Mouse (Mus musculus): ENCODE results near the gene Stxbp2. TPM values are rescaled to one million over a fixed set of nuclear protein-coding genes. Genes with fewer than 3 reads are reported as not detected.

The Stxbp2 gene
- total RNA-seq, 2 experiments from 2014 or later: 3.6 to 4.8 TPM

- DNase-seq (ENCODE audit: low spot score): no peak
These were observed 48.5 kb downstream of the Stxbp2 start for GRCm38 (mm10) chr8:3679236-3679635.

GRCm38 (mm10) chr8:3679656-3680055 is 48.9 kb downstream of the Stxbp2 start:
- no peak for DNase-seq (ENCODE audit: low spot score)

GRCm38 (mm10) chr8:3682435-3682834 is 51.7 kb downstream of the Stxbp2 start:
- no peak for DNase-seq (ENCODE audit: low spot score)

GRCm38 (mm10) chr8:3683408-3684176 is 52.8 kb downstream of the Stxbp2 start:
- no peak for DNase-seq (ENCODE audit: low spot score)

GRCm38 (mm10) chr8:3684530-3684929 is 53.8 kb downstream of the Stxbp2 start:
- DNase-seq (ENCODE audit: low spot score): no peak

GRCm38 (mm10) chr8:3685422-3685821 is 54.7 kb downstream of the Stxbp2 start:
- DNase-seq (ENCODE audit: low spot score): no peak

GRCm38 (mm10) chr8:3687537-3687936 is 56.8 kb downstream of the Stxbp2 start:
- DNase-seq (ENCODE audit: low spot score): no peak

GRCm38 (mm10) chr8:3690774-3691173 is 60.0 kb downstream of the Stxbp2 start:
- no peak for DNase-seq (ENCODE audit: low spot score)

Other genes starting within 250 kb of the Stxbp2 start
- 10 to 100 TPM in 1 of 2 experiments, 1 to 10 TPM in 1; 8.4 to 10.5 TPM for gene Arhgef18, start 237.9 kb upstream of the Stxbp2 start, total RNA-seq (2021)
- gene Pex11g, start 163.3 kb upstream of the Stxbp2 start, total RNA-seq (2021): 1 to 10 TPM; 1.9 to 3.2 TPM
- not detected for gene Tex45, start 160.1 kb upstream of the Stxbp2 start, total RNA-seq (2021)
- gene Zfp358, start 137.8 kb upstream of the Stxbp2 start, total RNA-seq (2021): 10 to 100 TPM; 39.1 to 39.4 TPM
- 10 to 100 TPM; 21.5 to 22.5 TPM for gene Mcoln1, start 130.5 kb upstream of the Stxbp2 start, total RNA-seq (2021)
- 10 to 100 TPM in 1 of 2 experiments, 1 to 10 TPM in 1; 8.0 to 10.0 TPM for gene Pnpla6, start 115.6 kb upstream of the Stxbp2 start, total RNA-seq (2021)
- gene C330021F23Rik, start 63.0 kb upstream of the Stxbp2 start, total RNA-seq (2021): not detected
- under 1 TPM; 0.26 to 0.41 TPM for gene Camsap3, start 43.7 kb upstream of the Stxbp2 start, total RNA-seq (2021)
- gene Xab2, start 9.6 kb upstream of the Stxbp2 start, total RNA-seq (2021): 10 to 100 TPM; 10.7 to 11.2 TPM
- 10 to 100 TPM; 84.7 to 91.0 TPM for gene Pet100, start 9.4 kb upstream of the Stxbp2 start, total RNA-seq (2021)
- not detected for gene Pcp2, start 5.4 kb upstream of the Stxbp2 start, total RNA-seq (2021)
- gene Retn, start 24.8 kb downstream of the Stxbp2 start, total RNA-seq (2021): 1 to 10 TPM; 2.0 to 8.4 TPM
- gene Mcemp1, start 34.8 kb downstream of the Stxbp2 start, total RNA-seq (2021): not detected
- gene Fcor, start 41.4 kb downstream of the Stxbp2 start, total RNA-seq (2021): 1 to 10 TPM in 1 of 2 experiments, under 1 TPM in 1; 0.96 to 1.4 TPM
- gene Trappc5, start 45.3 kb downstream of the Stxbp2 start, total RNA-seq (2021): 10 to 100 TPM; 18.4 to 21.3 TPM
- not detected for gene Fcer2a, start 63.2 kb downstream of the Stxbp2 start, total RNA-seq (2021)
- gene Clec4g, start 89.7 kb downstream of the Stxbp2 start, total RNA-seq (2021): not detected
- under 1 TPM; 0.64 to 1.00 TPM for gene Cd209a, start 118.0 kb downstream of the Stxbp2 start, total RNA-seq (2021)
- gene Cd209e, start 223.4 kb downstream of the Stxbp2 start, total RNA-seq (2021): not detected
- 1 to 10 TPM; 2.0 to 3.7 TPM for gene Cd209d, start 247.6 kb downstream of the Stxbp2 start, total RNA-seq (2021)